Mouse (Mus musculus): ENCODE measurements at regions not wholly inside any gene's neighbourhood (a gene's known extent, or its start where the extent isn't known, plus 50 kb on each side); places are given as distances from the start of the nearest gene placed in this dataset.

GRCm38 (mm10) chr1:42167790-42168572 lies 527.6 kb upstream of the Pou3f3 start:
- no peak overlapping the region for H3K27ac ChIP-seq (replicated peaks)
- H3K27me3 ChIP-seq (replicated peaks; ENCODE audit: low read depth, poor library complexity, severe bottlenecking) = no peaks in the 10 kb centered on the region
- H3K36me3 ChIP-seq (replicated peaks) = no peaks in the 10 kb centered on the region
- no peak for DNase-seq (ENCODE audit: low spot score)
- H3K9me3 ChIP-seq = no peaks in the 10 kb centered on the region
- no peak overlapping the region for H3K4me3 ChIP-seq
- 88% methylated on average over 7 of the region's 7 CpGs for WGBS
- no peaks in the 10 kb centered on the region for H3K4me1 ChIP-seq

- H3K4me3 ChIP-seq = no peak overlapping the region
- H3K27me3 ChIP-seq (replicated peaks; ENCODE audit: low read depth, poor library complexity, severe bottlenecking) = no peaks in the 10 kb centered on the region
- WGBS = 86% methylated on average over 3 of the region's 3 CpGs
- DNase-seq (ENCODE audit: low spot score) = no peak
- H3K27ac ChIP-seq (replicated peaks) = no peak overlapping the region
- no peaks in the 10 kb centered on the region for H3K9me3 ChIP-seq
- H3K36me3 ChIP-seq (replicated peaks) = no peaks in the 10 kb centered on the region
- H3K4me1 ChIP-seq = no peaks in the 10 kb centered on the region
Observed at GRCm38 (mm10) chr1:42169505-42169904, 526.1 kb upstream of the Pou3f3 start.

GRCm38 (mm10) chr1:42186295-42186694 lies 509.3 kb upstream of the Pou3f3 start:
- Histone ChIP-seq H3K9me3 (no peaks in the 10 kb centered on the region), H3K36me3 (replicated peaks) (no peaks in the 10 kb centered on the region), H3K4me3 (no peak overlapping the region), H3K27ac (replicated peaks) (no peak overlapping the region), H3K27me3 (replicated peaks; ENCODE audit: low read depth, poor library complexity, severe bottlenecking) (no peaks in the 10 kb centered on the region), H3K4me1 (no peaks in the 10 kb centered on the region)
- DNase-seq (ENCODE audit: low spot score) = no peak

GRCm38 (mm10) chr1:42228098-42228497 lies 467.5 kb upstream of the Pou3f3 start:
- peaks cover 7% of the 10 kb centered on the region; the same call in 1 of the 2 replicates for H3K27me3 ChIP-seq (replicated peaks; ENCODE audit: low read depth, poor library complexity, severe bottlenecking)
- H3K4me3 ChIP-seq = no peak overlapping the region
- no peaks in the 10 kb centered on the region for H3K9me3 ChIP-seq
- no peak overlapping the region for H3K27ac ChIP-seq (replicated peaks)
- H3K36me3 ChIP-seq (replicated peaks) = no peaks in the 10 kb centered on the region
- peaks cover 12% of the 10 kb centered on the region for H3K4me1 ChIP-seq
- WGBS = 82% methylated on average over 1 of the region's 1 CpGs
- DNase-seq (ENCODE audit: low spot score) = no peak

GRCm38 (mm10) chr1:42229711-42230110 lies 465.9 kb upstream of the Pou3f3 start:
- H3K4me1 ChIP-seq = peaks cover 19% of the 10 kb centered on the region
- no peaks in the 10 kb centered on the region for H3K9me3 ChIP-seq
- no peaks in the 10 kb centered on the region for H3K36me3 ChIP-seq (replicated peaks)
- 82% methylated on average over 12 of the region's 12 CpGs for WGBS
- H3K27ac ChIP-seq (replicated peaks) = no peak overlapping the region
- DNase-seq (ENCODE audit: low spot score) = no peak
- no peak overlapping the region for H3K4me3 ChIP-seq
- H3K27me3 ChIP-seq (replicated peaks; ENCODE audit: low read depth, poor library complexity, severe bottlenecking) = peaks cover 7% of the 10 kb centered on the region; the same call in 1 of the 2 replicates

GRCm38 (mm10) chr1:42230469-42231040 lies 465.0 kb upstream of the Pou3f3 start:
- 93% methylated on average over 21 of the region's 21 CpGs for WGBS
- Histone ChIP-seq H3K27me3 (replicated peaks; ENCODE audit: low read depth, poor library complexity, severe bottlenecking) (peaks cover 7% of the 10 kb centered on the region; the same call in 1 of the 2 replicates), H3K27ac (replicated peaks) (no peak overlapping the region), H3K4me1 (peaks cover 19% of the 10 kb centered on the region), H3K36me3 (replicated peaks) (no peaks in the 10 kb centered on the region), H3K4me3 (no peak overlapping the region), H3K9me3 (no peaks in the 10 kb centered on the region)
- DNase-seq (ENCODE audit: low spot score) = no peak

GRCm38 (mm10) chr1:42231091-42231490 lies 464.5 kb upstream of the Pou3f3 start:
- Histone ChIP-seq H3K36me3 (replicated peaks) (no peaks in the 10 kb centered on the region), H3K27me3 (replicated peaks; ENCODE audit: low read depth, poor library complexity, severe bottlenecking) (peaks cover 7% of the 10 kb centered on the region; the same call in 1 of the 2 replicates), H3K27ac (replicated peaks) (no peak overlapping the region), H3K9me3 (no peaks in the 10 kb centered on the region), H3K4me1 (peaks cover 19% of the 10 kb centered on the region), H3K4me3 (no peak overlapping the region)
- DNase-seq (ENCODE audit: low spot score) = no peak
- WGBS = 68% methylated on average over 5 of the region's 5 CpGs

- Histone ChIP-seq H3K27me3 (replicated peaks; ENCODE audit: low read depth, poor library complexity, severe bottlenecking) (peaks cover 7% of the 10 kb centered on the region; the same call in 1 of the 2 replicates), H3K4me1 (peaks cover 19% of the 10 kb centered on the region), H3K36me3 (replicated peaks) (no peaks in the 10 kb centered on the region), H3K27ac (replicated peaks) (no peak overlapping the region), H3K4me3 (no peak overlapping the region), H3K9me3 (no peaks in the 10 kb centered on the region)
- WGBS = 90% methylated on average over 5 of the region's 5 CpGs
- DNase-seq (ENCODE audit: low spot score) = no peak
Observed at GRCm38 (mm10) chr1:42231897-42232296, 463.7 kb upstream of the Pou3f3 start.

GRCm38 (mm10) chr1:42232716-42233115 lies 462.9 kb upstream of the Pou3f3 start:
- Histone ChIP-seq H3K27ac (replicated peaks) (no peak overlapping the region), H3K4me3 (no peak overlapping the region), H3K4me1 (peaks cover 19% of the 10 kb centered on the region), H3K9me3 (no peaks in the 10 kb centered on the region), H3K27me3 (replicated peaks; ENCODE audit: low read depth, poor library complexity, severe bottlenecking) (peaks cover 7% of the 10 kb centered on the region; the same call in 1 of the 2 replicates), H3K36me3 (replicated peaks) (no peaks in the 10 kb centered on the region)
- DNase-seq (ENCODE audit: low spot score) = no peak
- 76% methylated on average over 6 of the region's 6 CpGs for WGBS

GRCm38 (mm10) chr1:42233289-42233688 lies 462.3 kb upstream of the Pou3f3 start:
- Histone ChIP-seq H3K4me3 (no peak overlapping the region), H3K9me3 (no peaks in the 10 kb centered on the region), H3K27me3 (replicated peaks; ENCODE audit: low read depth, poor library complexity, severe bottlenecking) (peaks cover 7% of the 10 kb centered on the region; the same call in 1 of the 2 replicates), H3K27ac (replicated peaks) (no peak overlapping the region), H3K4me1 (peaks cover 19% of the 10 kb centered on the region), H3K36me3 (replicated peaks) (no peaks in the 10 kb centered on the region)
- peak; percentile 70 for DNase-seq (ENCODE audit: low spot score)
- 10% methylated on average over 10 of the region's 10 CpGs for WGBS

GRCm38 (mm10) chr1:42236466-42237010 lies 459.0 kb upstream of the Pou3f3 start:
- Histone ChIP-seq H3K9me3 (no peaks in the 10 kb centered on the region), H3K27ac (replicated peaks) (no peak overlapping the region), H3K4me1 (peaks cover 13% of the 10 kb centered on the region), H3K4me3 (no peak overlapping the region), H3K27me3 (replicated peaks; ENCODE audit: low read depth, poor library complexity, severe bottlenecking) (peaks cover 5% of the 10 kb centered on the region; the same call in 1 of the 2 replicates), H3K36me3 (replicated peaks) (no peaks in the 10 kb centered on the region)
- DNase-seq (ENCODE audit: low spot score) = no peak
- WGBS = 85% methylated on average over 2 of the region's 2 CpGs

GRCm38 (mm10) chr1:42238408-42238807 lies 457.2 kb upstream of the Pou3f3 start:
- H3K27me3 ChIP-seq (replicated peaks; ENCODE audit: low read depth, poor library complexity, severe bottlenecking) = no peaks in the 10 kb centered on the region
- no peak for DNase-seq (ENCODE audit: low spot score)
- H3K27ac ChIP-seq (replicated peaks) = no peak overlapping the region
- H3K4me3 ChIP-seq = no peak overlapping the region
- H3K36me3 ChIP-seq (replicated peaks) = no peaks in the 10 kb centered on the region
- peaks cover 16% of the 10 kb centered on the region for H3K4me1 ChIP-seq
- no peaks in the 10 kb centered on the region for H3K9me3 ChIP-seq
- WGBS = 85% methylated on average over 3 of the region's 3 CpGs

GRCm38 (mm10) chr1:42241172-42241571 lies 454.4 kb upstream of the Pou3f3 start:
- Histone ChIP-seq H3K4me3 (no peak overlapping the region), H3K27me3 (replicated peaks; ENCODE audit: low read depth, poor library complexity, severe bottlenecking) (no peaks in the 10 kb centered on the region), H3K9me3 (no peaks in the 10 kb centered on the region), H3K36me3 (replicated peaks) (no peaks in the 10 kb centered on the region), H3K4me1 (peaks cover 18% of the 10 kb centered on the region), H3K27ac (replicated peaks) (no peak overlapping the region)
- DNase-seq (ENCODE audit: low spot score) = no peak
- WGBS = 78% methylated on average over 9 of the region's 9 CpGs

Measured in embryonic facial prominence, embryonic 10.5 days (tissue).